Mouse (Mus musculus) forebrain, embryonic 16.5 days (tissue): Measurements from ENCODE around the gene Usp5. TPM values are rescaled to one million over a fixed set of nuclear protein-coding genes. Genes with fewer than 3 reads are reported as not detected.

Source experiments
- ATAC-seq: fragments of 200-750 bp; cut with Nextera tagmentation; 2 replicates; pipeline ENCODE4 v1.8.0; 2017; ENCODE audit warnings: mild to moderate bottlenecking, moderate library complexity
- H3K27ac ChIP-seq: fragments of 300-500 bp; sonication (generic); 2 replicates; pipeline ENCODE4 v1.5.1; 2014; ENCODE audit warnings: low read length, control low read depth
- H3K27me3 ChIP-seq: fragments of 300-500 bp; sonication (generic); replicated peaks from 2 replicates; pipeline ENCODE4 v1.6.1; 2014; ENCODE audit warnings: low read length; ENCODE audit not compliant: control insufficient read depth, insufficient read depth
- H3K36me3 ChIP-seq: fragments of 300-500 bp; sonication (generic); 2 replicates; pipeline ENCODE4 v1.6.1; 2014; ENCODE audit not compliant: control insufficient read depth, insufficient read depth
- H3K4me1 ChIP-seq: fragments of 300-500 bp; sonication (generic); replicated peaks from 2 replicates; pipeline ENCODE4 v1.6.1; 2014; ENCODE audit warnings: low read length; ENCODE audit not compliant: control insufficient read depth, insufficient read depth
- H3K4me2 ChIP-seq: fragments of 300-500 bp; sonication (generic); 2 replicates; pipeline ENCODE4 v1.6.1; 2014; ENCODE audit warnings: mild to moderate bottlenecking, low read length, control low read depth
- H3K4me3 ChIP-seq: fragments of 300-500 bp; sonication (generic); replicated peaks from 2 replicates; pipeline ENCODE4 v1.5.1; 2014; ENCODE audit warnings: mild to moderate bottlenecking, low read length, control low read depth
- H3K9ac ChIP-seq: fragments of 300-500 bp; sonication (generic); replicated peaks from 2 replicates; pipeline ENCODE4 v1.6.1; 2014; ENCODE audit warnings: low read depth, low read length, control low read depth
- H3K9me3 ChIP-seq: fragments of 300-500 bp; sonication (generic); 2 replicates; pipeline ENCODE4 v1.6.1; 2016; ENCODE audit warnings: low read length; ENCODE audit not compliant: control insufficient read depth
- WGBS: fragments of 180-500 bp; shearing (Covaris S2); extraction: QIAGEN DNeasy Blood & Tissue Kit; methylation state at CpG from one replicate; pipeline ENCODE4 v1.1.7; 2014; 5-methylcytosine and 5-hydroxymethylcytosine counted together
- polyA plus RNA-seq: library from polyadenylated mRNA; unstranded; fragments of >200 nt; fragmentation: Nextera tagmentation; extraction: Ambion mirVana; gene quantifications from 2 replicates; pipeline ENCODE4 v1.2.1, GENCODE M21; 2015

Gene Usp5
- polyA plus RNA-seq, 1 experiment from 2014 or later = 216 TPM

GRCm38 (mm10) chr6:124780917-124781316 lies 48.4 kb downstream of the Usp5 start:
- Histone ChIP-seq H3K9ac (no peak overlapping the region), H3K27ac (no peak overlapping the region), H3K4me1 (peaks cover 17% of the 10 kb centered on the region), H3K4me2 (no peak overlapping the region), H3K9me3 (no peaks in the 10 kb centered on the region), H3K27me3 (no peaks in the 10 kb centered on the region), H3K4me3 (no peak overlapping the region), H3K36me3 (no peaks in the 10 kb centered on the region)
- no peak for ATAC-seq
- 86% methylated on average over 7 of the region's 7 CpGs for WGBS

GRCm38 (mm10) chr6:124779984-124780416 lies 49.3 kb downstream of the Usp5 start:
- 1% methylated on average over 10 of the region's 10 CpGs for WGBS
- H3K9ac ChIP-seq = peak overlapping the region; percentile 2; the same call in 1 of the 2 replicates
- peak; percentile 35; the same call in 1 of the 2 replicates for ATAC-seq

GRCm38 (mm10) chr6:124779222-124779983 lies 49.9 kb downstream of the Usp5 start, which contains the start of gene Lrrc23:
Gene Lrrc23 (minus strand): TSS chr6:124779727.
- H3K27me3 ChIP-seq = no peaks in the 10 kb centered on the region
- H3K9ac ChIP-seq = peak within 1 kb of the TSS; percentile 2; the same call in 1 of the 2 replicates
- WGBS = 2% methylated on average over 23 of the region's 23 CpGs
- no peaks in the 10 kb centered on the region for H3K9me3 ChIP-seq
- peaks cover 17% of the 10 kb centered on the region for H3K4me1 ChIP-seq
- peak within 1 kb of the TSS; percentile 79 for H3K4me2 ChIP-seq
- H3K36me3 ChIP-seq = no peaks in the 10 kb centered on the region
- peak within 1 kb of the TSS; percentile 40 for H3K4me3 ChIP-seq
- no peak within 1 kb of the TSS for H3K27ac ChIP-seq
- peak; percentile 59 for ATAC-seq

More at GRCm38 (mm10) chr6:124779984-124780416, 49.3 kb downstream of the Usp5 start:
- Histone ChIP-seq H3K9me3 (no peaks in the 10 kb centered on the region), H3K4me2 (peak overlapping the region; percentile 79), H3K4me3 (peak overlapping the region; percentile 40), H3K27ac (no peak overlapping the region), H3K27me3 (no peaks in the 10 kb centered on the region), H3K36me3 (no peaks in the 10 kb centered on the region), H3K4me1 (peaks cover 17% of the 10 kb centered on the region)

GRCm38 (mm10) chr6:124770511-124770910 lies 58.8 kb downstream of the Usp5 start:
- H3K9ac ChIP-seq = no peak overlapping the region
- no peak overlapping the region for H3K27ac ChIP-seq
- H3K36me3 ChIP-seq = no peaks in the 10 kb centered on the region
- no peak overlapping the region for H3K4me2 ChIP-seq
- no peaks in the 10 kb centered on the region for H3K9me3 ChIP-seq
- peaks cover 14% of the 10 kb centered on the region for H3K4me1 ChIP-seq
- H3K27me3 ChIP-seq = no peaks in the 10 kb centered on the region
- H3K4me3 ChIP-seq = no peak overlapping the region
- 89% methylated on average over 15 of the region's 15 CpGs for WGBS
- ATAC-seq = no peak

- WGBS = 62% methylated on average over 7 of the region's 7 CpGs
- no peak for ATAC-seq
- H3K27ac ChIP-seq = no peak overlapping the region
These were observed 59.3 kb downstream of the Usp5 start for GRCm38 (mm10) chr6:124770013-124770412.

GRCm38 (mm10) chr6:124769101-124769765 lies 60.1 kb downstream of the Usp5 start, which contains the start of gene Eno2:
Gene Eno2 (minus strand): TSS chr6:124769673.
- peaks cover 14% of the 10 kb centered on the region for H3K4me1 ChIP-seq
- H3K4me3 ChIP-seq = peak within 1 kb of the TSS; percentile 62
- peak within 1 kb of the TSS; percentile 86 for H3K4me2 ChIP-seq
- H3K36me3 ChIP-seq = no peaks in the 10 kb centered on the region
- no peaks in the 10 kb centered on the region for H3K9me3 ChIP-seq
- H3K9ac ChIP-seq = peak within 1 kb of the TSS; percentile 77
- peak within 1 kb of the TSS; percentile 37; the same call in 1 of the 2 replicates for H3K27ac ChIP-seq
- peak; percentile 89 for ATAC-seq
- under 1% methylated on average over 42 of the region's 54 CpGs for whole genome bisulfite sequencing
- H3K27me3 ChIP-seq = no peaks in the 10 kb centered on the region

More at GRCm38 (mm10) chr6:124770013-124770412, 59.3 kb downstream of the Usp5 start:
- Histone ChIP-seq H3K27me3 (no peaks in the 10 kb centered on the region), H3K4me2 (peak overlapping the region; percentile 86), H3K9ac (peak overlapping the region; percentile 77), H3K4me3 (peak overlapping the region; percentile 62), H3K4me1 (peaks cover 14% of the 10 kb centered on the region), H3K36me3 (no peaks in the 10 kb centered on the region), H3K9me3 (no peaks in the 10 kb centered on the region)

- no peak overlapping the region for H3K27ac ChIP-seq
- no peak for ATAC-seq
- WGBS = 9% methylated on average over 9 of the region's 9 CpGs
These were observed 60.6 kb downstream of the Usp5 start for GRCm38 (mm10) chr6:124768704-124769044.

GRCm38 (mm10) chr6:124767920-124768703 lies 61.2 kb downstream of the Usp5 start:
- no peaks in the 10 kb centered on the region for H3K36me3 ChIP-seq
- 25% methylated on average over 19 of the region's 19 CpGs for WGBS
- no peak overlapping the region for H3K27ac ChIP-seq
- ATAC-seq = no peak
- peak overlapping the region; percentile 86 for H3K4me2 ChIP-seq
- peaks cover 14% of the 10 kb centered on the region for H3K4me1 ChIP-seq
- no peak overlapping the region for H3K9ac ChIP-seq
- H3K4me3 ChIP-seq = peak overlapping the region; percentile 62
- no peaks in the 10 kb centered on the region for H3K27me3 ChIP-seq
- no peaks in the 10 kb centered on the region for H3K9me3 ChIP-seq

More at GRCm38 (mm10) chr6:124768704-124769044, 60.6 kb downstream of the Usp5 start:
- Histone ChIP-seq H3K4me1 (peaks cover 14% of the 10 kb centered on the region), H3K27me3 (no peaks in the 10 kb centered on the region), H3K9ac (peak overlapping the region; percentile 77), H3K4me2 (peak overlapping the region; percentile 86), H3K4me3 (peak overlapping the region; percentile 62), H3K9me3 (no peaks in the 10 kb centered on the region), H3K36me3 (no peaks in the 10 kb centered on the region)

GRCm38 (mm10) chr6:124767536-124767919 lies 61.8 kb downstream of the Usp5 start:
- Histone ChIP-seq H3K36me3 (no peaks in the 10 kb centered on the region), H3K9me3 (no peaks in the 10 kb centered on the region), H3K4me1 (peaks cover 14% of the 10 kb centered on the region), H3K27ac (no peak overlapping the region), H3K4me2 (no peak overlapping the region), H3K27me3 (no peaks in the 10 kb centered on the region), H3K9ac (no peak overlapping the region), H3K4me3 (no peak overlapping the region)
- WGBS = 37% methylated on average over 4 of the region's 4 CpGs
- ATAC-seq = no peak
